8 mouse cellular contexts compared by ENCODE assay signal in the genomic region with DNA sequence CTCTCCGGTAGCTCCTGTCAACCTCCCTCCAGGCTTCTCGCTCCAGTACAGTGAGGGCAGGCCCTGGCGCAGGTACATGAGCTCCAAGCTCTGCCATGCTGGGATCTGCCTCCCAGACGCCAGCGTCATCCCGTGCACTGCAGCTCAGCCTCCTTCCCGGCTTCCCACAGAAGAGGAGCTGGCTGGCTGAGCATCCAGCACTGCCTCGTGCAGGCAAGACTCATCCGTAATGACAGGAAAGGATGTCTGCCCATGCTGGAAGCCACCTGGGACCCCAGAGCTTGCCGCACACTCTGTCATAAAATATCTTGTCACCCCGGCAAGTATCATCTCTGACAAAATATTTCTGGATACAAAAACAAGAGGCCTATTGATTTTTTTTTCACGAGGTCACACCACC. TPM values are rescaled to one million over a fixed set of nuclear protein-coding genes. Genes with fewer than 3 reads are reported as not detected.
DNase-seq lines count a peak whose midpoint lies in the region; ATAC-seq lines count a peak whose summit lies in the region.

Gm11733 (plus strand) TSS at position 171 of the 400 bp plus-strand sequence.

- peak within 1 kb of the TSS; percentile 47 for H3K4me2 ChIP-seq in hindbrain, embryonic 14.5 days (replicated peaks)
- H3K4me2 ChIP-seq in limb, embryonic 13.5 days (replicated peaks), result peak within 1 kb of the TSS; percentile 64

- peaks cover 45% of the 10 kb centered on the region for H3K4me1 ChIP-seq in hindbrain, embryonic 14.5 days (replicated peaks; ENCODE audit: control insufficient read depth, insufficient read depth, low read length)
- peaks cover 39% of the 10 kb centered on the region for H3K4me1 ChIP-seq in limb, embryonic 13.5 days

- H3K9ac ChIP-seq in hindbrain, embryonic 14.5 days, result peak within 1 kb of the TSS; percentile 29; the same call in 1 of the 2 replicates
- peak within 1 kb of the TSS; percentile 43 for H3K9ac ChIP-seq in limb, embryonic 13.5 days

- peak within 1 kb of the TSS; percentile 84 for H3K27ac ChIP-seq in hindbrain, embryonic 14.5 days
- H3K27ac ChIP-seq in limb, embryonic 13.5 days, result peak within 1 kb of the TSS; percentile 61; the same call in 1 of the 2 replicates

- ATAC-seq in hindbrain, embryonic 14.5 days (ENCODE audit: low FRiP score), result no peak
- ATAC-seq in limb, embryonic 13.5 days (ENCODE audit: low FRiP score, low read depth), result no peak
- ATAC-seq in inflammation-experienced regulatory T-cells, adult 6 months, result no peak

- H3K4me3 ChIP-seq in hindbrain, embryonic 14.5 days (replicated peaks; ENCODE audit: low read length), result no peak within 1 kb of the TSS
- H3K4me3 ChIP-seq in limb, embryonic 13.5 days, result peak within 1 kb of the TSS; percentile 26; the same call in 1 of the 2 replicates

- no peaks in the 10 kb centered on the region for H3K36me3 ChIP-seq in hindbrain, embryonic 14.5 days (replicated peaks; ENCODE audit: control insufficient read depth, insufficient read depth)
- H3K36me3 ChIP-seq in limb, embryonic 13.5 days, result no peaks in the 10 kb centered on the region

- peaks cover 5% of the 10 kb centered on the region; the same call in 1 of the 2 replicates for H3K9me3 ChIP-seq in hindbrain, embryonic 14.5 days (ENCODE audit: control insufficient read depth, low read length)
- H3K9me3 ChIP-seq in limb, embryonic 13.5 days, result peaks cover 8% of the 10 kb centered on the region; the same call in 1 of the 2 replicates

- 12% methylated on average over 12 of the region's 12 CpGs for WGBS in hindbrain, embryonic 14.5 days
- 39% methylated on average over 12 of the region's 12 CpGs for WGBS in limb, embryonic 13.5 days

- H3K27me3 ChIP-seq in hindbrain, embryonic 14.5 days (ENCODE audit: control insufficient read depth, insufficient read depth, low read length), result no peaks in the 10 kb centered on the region; the same call in 1 of the 2 replicates
- H3K27me3 ChIP-seq in limb, embryonic 13.5 days, result no peaks in the 10 kb centered on the region

- DNase-seq in kidney, postnatal 4 days, result peak; percentile 18 to 40
- DNase-seq in kidney, postnatal 10 days, result no peak
- DNase-seq in cerebellum, postnatal 25 days, result peak; percentile 78 to 82
- DNase-seq in hindbrain, embryonic 14.5 days (ENCODE audit: low spot score), result peak; percentile 42
- peak; percentile 73 for DNase-seq in right cerebral cortex, postnatal 14 days
- no peak for DNase-seq in embryo, embryonic 10 days (ENCODE audit: low spot score)

RNA-seq across cellular contexts. Expression of gene Gm11733, which starts in this region (rescaled TPM):
- not detected in 2 replicates for polyA plus RNA-seq in hindbrain, embryonic 14.5 days (2014; fragmentation: Nextera tagmentation; extraction: Ambion mirVana)
- not detected in 2 replicates for polyA plus RNA-seq in limb, embryonic 13.5 days (2015; fragmentation: Nextera tagmentation; extraction: Ambion mirVana)
- not detected for polyA plus RNA-seq in inflammation-experienced regulatory T-cells, adult 6 months (2017; shearing (Covaris generic))

Comparison
In these comparisons a context has a peak if more than half of its experiments do, and no peak if none do; other contexts are left out.
1. DNase-seq: peak in kidney, postnatal 4 days (2 of 2), cerebellum, postnatal 25 days (2 of 2) and right cerebral cortex, postnatal 14 days (single experiment); none in kidney, postnatal 10 days (single experiment) and embryo, embryonic 10 days (single experiment).
2. Peak in DNase-seq, H3K27ac ChIP-seq, H3K9ac ChIP-seq and H3K4me2 ChIP-seq in hindbrain, embryonic 14.5 days; RNA of the gene not detected or under 1 TPM.